Mouse (Mus musculus) T-helper 17 cell (primary cell): Measurements from ENCODE around the gene Gla.

Experiments
- in situ Hi-C, 2 experiments: fragments of 300-600 bp; cut with MboI, MseI; formaldehyde crosslinking; loops; 1 replicate in 1 of 2; 2 replicates in 1 of 2; pipeline ENCODE4 v1.15.1; 2025; ENCODE audit warnings: high pct_unique_total_duplicates in 2 of 2

The Gla gene

GRCm38 (mm10) chrX:134588997-134589396 lies 11.9 kb downstream of the Gla start:
- in situ Hi-C loops, result no loop called here

GRCm38 (mm10) chrX:134588261-134588660 lies 12.7 kb downstream of the Gla start:
- in situ Hi-C loops, result no loop called here

- in situ Hi-C loops, result no loop called here
These were observed 14.5 kb downstream of the Gla start for GRCm38 (mm10) chrX:134586447-134586846.

GRCm38 (mm10) chrX:134585103-134586002 lies 15.6 kb downstream of the Gla start, which contains the start of gene Rpl36a:
Gene Rpl36a (plus strand): TSS chrX:134585654.
- in situ Hi-C loops, result no loop called here

GRCm38 (mm10) chrX:134582888-134583669 lies 17.8 kb downstream of the Gla start, which contains the start of gene Btk:
Gene Btk (minus strand): TSS chrX:134583570.
- in situ Hi-C loops, result no loop called here

GRCm38 (mm10) chrX:134582270-134582669 lies 18.7 kb downstream of the Gla start:
- in situ Hi-C loops, result no loop called here

- in situ Hi-C loops, result no loop called here
These were observed 20.2 kb downstream of the Gla start for GRCm38 (mm10) chrX:134580528-134581305.

GRCm38 (mm10) chrX:134577896-134578295 lies 23.0 kb downstream of the Gla start:
- in situ Hi-C loops, result no loop called here

GRCm38 (mm10) chrX:134566536-134567222 lies 34.2 kb downstream of the Gla start:
- in situ Hi-C loops, result no loop called here

GRCm38 (mm10) chrX:134564326-134564725 lies 36.6 kb downstream of the Gla start:
- in situ Hi-C loops, result no loop called here

- in situ Hi-C loops, result no loop called here
These were observed 46.5 kb downstream of the Gla start for GRCm38 (mm10) chrX:134554425-134554824.

GRCm38 (mm10) chrX:134553326-134553725 lies 47.6 kb downstream of the Gla start:
- in situ Hi-C loops, result no loop called here

- in situ Hi-C loops, result no loop called here
These were observed 50.0 kb downstream of the Gla start for GRCm38 (mm10) chrX:134550903-134551302.

GRCm38 (mm10) chrX:134547330-134547729 lies 53.6 kb downstream of the Gla start:
- in situ Hi-C loops, result loop anchor here in 1 of 2 experiments (10.0 kb wide), 1 partner anchor 367 kb away; no protein-coding TSS in a partner anchor

- in situ Hi-C loops, result loop anchor here in 1 of 2 experiments (10.0 kb wide), 1 partner anchor 373 kb away; no protein-coding TSS in a partner anchor
These were observed 59.0 kb downstream of the Gla start for GRCm38 (mm10) chrX:134541955-134542308.

GRCm38 (mm10) chrX:134541145-134541954 lies 59.6 kb downstream of the Gla start, which contains the start of gene Timm8a1:
Gene Timm8a1 (minus strand): TSS chrX:134541865.
- in situ Hi-C loops, result loop anchor here in 1 of 2 experiments (10.0 kb wide), 1 partner anchor 373 kb away; no protein-coding TSS in a partner anchor

- in situ Hi-C loops, result loop anchor here in 1 of 2 experiments (10.0 kb wide), 1 partner anchor 374 kb away; no protein-coding TSS in a partner anchor
These were observed 60.4 kb downstream of the Gla start for GRCm38 (mm10) chrX:134540414-134541135.

- in situ Hi-C loops, result loop anchor here in 1 of 2 experiments (10.0 kb wide), 1 partner anchor 375 kb away; no protein-coding TSS in a partner anchor
These were observed 61.1 kb downstream of the Gla start for GRCm38 (mm10) chrX:134539795-134540194.
